Mouse (Mus musculus): ENCODE measurements at regions not wholly inside any gene's neighbourhood (a gene's known extent, or its start where the extent isn't known, plus 50 kb on each side); places are given as distances from the start of the nearest gene placed in this dataset.

DNA sequence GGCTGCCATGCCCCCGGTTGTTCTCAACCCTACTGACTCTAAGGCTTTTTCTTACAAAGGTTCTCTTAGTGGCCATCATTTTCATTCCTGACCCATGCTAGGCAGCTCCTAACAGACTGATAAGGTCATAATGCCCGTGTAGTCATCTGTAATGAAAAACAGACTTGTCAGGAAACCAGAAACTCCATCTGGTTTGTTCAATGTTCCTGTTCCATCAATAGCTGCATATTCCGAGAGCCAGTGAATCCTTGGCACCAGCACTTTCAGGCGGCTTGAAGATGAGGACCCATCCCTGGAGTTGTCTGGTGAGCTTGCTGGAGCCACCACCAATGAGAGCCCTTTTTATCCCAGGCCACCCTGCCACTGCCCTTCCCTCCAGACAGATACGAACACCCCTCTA, 181.7 kb upstream of the Klf14 start:
- TF ChIP-seq GATA1 (IDR thresholded peaks at IDR 0.05; ENCODE audit: borderline replicate concordance, low read length) (no peak), FLI1 (IDR thresholded peaks at IDR 0.05; ENCODE audit: low read length) (no peak)

Measured in megakaryocyte, embryonic 14.5 days (primary cell).